Mouse (Mus musculus): ENCODE results near the gene Senp2. TPM values are rescaled to one million over a fixed set of nuclear protein-coding genes. Genes with fewer than 3 reads are reported as not detected.

Gene Senp2
- total RNA-seq, 2 experiments from 2014 or later: 34.9 to 39.6 TPM

- DNase-seq: no peak
Measured at GRCm38 (mm10) chr16:22097659-22098058, 88.4 kb downstream of the Senp2 start.

Other genes starting within 250 kb of the Senp2 start
- 100 to 1,000 TPM in 1 of 2 experiments, 10 to 100 TPM in 1; 89.8 to 136 TPM for gene Ehhadh, start 221.7 kb upstream of the Senp2 start, total RNA-seq (2021)
- 1 to 10 TPM; 1.6 to 1.7 TPM for gene Map3k13, start 215.1 kb upstream of the Senp2 start, total RNA-seq (2021)
- gene Tmem41a, start 61.9 kb upstream of the Senp2 start, total RNA-seq (2021): 10 to 100 TPM; 15.6 to 15.9 TPM
- gene Liph, start 13.8 kb upstream of the Senp2 start, total RNA-seq (2021): 1 to 10 TPM in 1 of 2 experiments, under 1 TPM in 1; 0.91 to 1.3 TPM
- 10 to 100 TPM; 15.8 to 21.8 TPM for gene Igf2bp2, start 153.8 kb downstream of the Senp2 start, total RNA-seq (2021)

Data from adrenal gland, postnatal 10 days (tissue).